Mouse (Mus musculus): ENCODE data around the gene Ptchd3. TPM values are rescaled to one million over a fixed set of nuclear protein-coding genes. Genes with fewer than 3 reads are reported as not detected.

The Ptchd3 gene
- total RNA-seq (2021) = not detected
- long read RNA-seq, experiment 1 = 0 reads
- long read RNA-seq, experiment 2 = 0 reads

- no peak for DNase-seq (ENCODE audit: low spot score in 2 of 2)
Measured at GRCm38 (mm10) chr11:121829947-121830346, at the start of gene Ptchd3. TSS of gene Ptchd3 (plus strand) at chr11:121830247.

- DNase-seq (ENCODE audit: low spot score in 2 of 2) = no peak
Measured at GRCm38 (mm10) chr11:121781831-121782230, 48.2 kb upstream of the Ptchd3 start.

- no peak for DNase-seq (ENCODE audit: low spot score in 2 of 2)
Measured at GRCm38 (mm10) chr11:121787456-121787855, 42.6 kb upstream of the Ptchd3 start.

GRCm38 (mm10) chr11:121789566-121789965, 40.5 kb upstream of the Ptchd3 start:
- no peak for DNase-seq (ENCODE audit: low spot score in 2 of 2)

GRCm38 (mm10) chr11:121790671-121791094, 39.4 kb upstream of the Ptchd3 start:
- DNase-seq (ENCODE audit: low spot score in 2 of 2) = no peak

- no peak for DNase-seq (ENCODE audit: low spot score in 2 of 2)
Measured at GRCm38 (mm10) chr11:121791446-121791845, 38.6 kb upstream of the Ptchd3 start.

GRCm38 (mm10) chr11:121791991-121792390, 38.1 kb upstream of the Ptchd3 start:
- no peak for DNase-seq (ENCODE audit: low spot score in 2 of 2)

- DNase-seq (ENCODE audit: low spot score in 2 of 2) = no peak
Measured at GRCm38 (mm10) chr11:121793530-121793929, 36.5 kb upstream of the Ptchd3 start.

GRCm38 (mm10) chr11:121794186-121794585, 35.9 kb upstream of the Ptchd3 start:
- no peak for DNase-seq (ENCODE audit: low spot score in 2 of 2)

- no peak for DNase-seq (ENCODE audit: low spot score in 2 of 2)
Measured at GRCm38 (mm10) chr11:121794591-121795199, 35.4 kb upstream of the Ptchd3 start.

- DNase-seq (ENCODE audit: low spot score in 2 of 2) = no peak
Measured at GRCm38 (mm10) chr11:121795978-121796377, 34.1 kb upstream of the Ptchd3 start.

- no peak for DNase-seq (ENCODE audit: low spot score in 2 of 2)
Measured at GRCm38 (mm10) chr11:121798591-121798990, 31.5 kb upstream of the Ptchd3 start.

- no peak for DNase-seq (ENCODE audit: low spot score in 2 of 2)
Measured at GRCm38 (mm10) chr11:121799746-121800299, 30.2 kb upstream of the Ptchd3 start.

GRCm38 (mm10) chr11:121802743-121803142, 27.3 kb upstream of the Ptchd3 start:
- no peak for DNase-seq (ENCODE audit: low spot score in 2 of 2)

- no peak for DNase-seq (ENCODE audit: low spot score in 2 of 2)
Measured at GRCm38 (mm10) chr11:121804258-121805027, 25.6 kb upstream of the Ptchd3 start.

- peak; percentile 49 to 72 for DNase-seq (ENCODE audit: low spot score in 2 of 2)
Measured at GRCm38 (mm10) chr11:121808204-121808852, 21.7 kb upstream of the Ptchd3 start.

GRCm38 (mm10) chr11:121808866-121809265, 21.2 kb upstream of the Ptchd3 start:
- DNase-seq (ENCODE audit: low spot score in 2 of 2) = no peak

- DNase-seq (ENCODE audit: low spot score in 2 of 2) = no peak
Measured at GRCm38 (mm10) chr11:121845923-121846322, 15.9 kb downstream of the Ptchd3 start.

GRCm38 (mm10) chr11:121847790-121848299, 17.8 kb downstream of the Ptchd3 start:
- DNase-seq (ENCODE audit: low spot score in 2 of 2) = peak; percentile 42 to 63
